Mouse (Mus musculus) embryonic fibroblast, embryonic 13.5 days (primary cell): ENCODE measurements around the gene Olfr311.

Experiments
- CTCF ChIP-seq: IDR thresholded peaks from 2 replicates; pipeline ENCODE4 v1.5.1; 2011; ENCODE audit warnings: mild to moderate bottlenecking, control low read depth, low read length, moderate library complexity, borderline replicate concordance; ENCODE audit not compliant: insufficient read depth
- POLR2A ChIP-seq: IDR thresholded peaks from 2 replicates; pipeline ENCODE4 v1.6.1; 2011; ENCODE audit warnings: low read depth, mild to moderate bottlenecking, control low read depth, low read length, moderate library complexity

DNA sequence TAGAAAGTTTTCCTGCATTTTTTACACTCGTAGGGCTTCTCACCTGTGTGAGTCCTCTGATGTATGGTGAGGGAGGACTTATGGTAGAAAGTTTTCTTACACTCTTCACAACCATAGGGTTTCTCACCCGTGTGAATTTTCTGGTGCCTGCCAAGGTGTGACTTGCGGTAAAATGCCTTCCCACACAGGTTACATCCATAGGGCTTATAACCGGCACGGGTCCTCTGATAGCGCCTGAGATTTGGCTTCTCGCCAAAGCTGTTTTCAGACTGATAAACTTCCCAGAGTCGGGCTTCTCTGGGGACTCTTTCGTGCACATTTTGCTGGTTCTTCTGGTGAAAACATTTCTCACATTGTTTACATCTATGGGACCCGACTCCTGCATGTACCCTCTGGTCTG is 51.5 kb downstream of the Olfr311 start:
- TF ChIP-seq CTCF (no peak), POLR2A (no peak)
